Comparison of ENCODE assay signal across 9 mouse cellular contexts in the genomic region with DNA sequence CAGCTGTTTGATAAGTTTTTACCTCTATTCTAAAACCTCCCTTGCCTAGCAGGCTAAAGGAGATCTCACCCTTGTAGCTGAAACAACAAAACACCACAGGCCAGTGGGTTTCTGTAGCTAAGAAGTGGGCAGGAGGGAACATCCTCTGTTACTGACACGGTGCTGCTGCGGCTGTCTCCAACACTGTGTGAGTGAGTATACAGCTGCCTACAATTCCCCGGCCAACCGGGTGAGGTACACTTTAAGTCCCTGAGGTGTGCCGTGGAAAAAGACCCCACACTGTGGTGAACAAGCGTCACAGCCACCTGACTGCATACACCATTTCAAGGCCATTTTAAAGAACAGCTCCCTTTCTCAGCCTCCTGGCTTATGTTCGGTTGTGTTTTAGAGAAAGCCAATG.
DNase-seq lines count a peak whose midpoint lies in the region; ATAC-seq lines count a peak whose summit lies in the region.
"Had no signal": no experiment of that assay in that cellular context is flagged by ENCODE, and none has a peak within 500 bp of the region (broad histone marks: within the 10 kb centered on the region; RNA-seq: fewer than 3 reads in every experiment).

No protein-coding gene starts in this region.

- peaks cover 4% of the 10 kb centered on the region; the same call in 1 of the 2 replicates for H3K4me1 ChIP-seq in neural tube, embryonic 14.5 days (ENCODE audit: control insufficient read depth, insufficient read depth, low read length)

- H3K27me3 ChIP-seq in neural tube, embryonic 14.5 days (ENCODE audit: control insufficient read depth, insufficient read depth, low read length) = no peaks in the 10 kb centered on the region

- H3K4me3 ChIP-seq in neural tube, embryonic 14.5 days (ENCODE audit: low read depth, low read length) = no peak overlapping the region
- H3K4me3 ChIP-seq: myocyte had no signal

- 35% methylated on average over 7 of the region's 7 CpGs for WGBS in neural tube, embryonic 14.5 days

- H3K4me2 ChIP-seq in neural tube, embryonic 14.5 days (ENCODE audit: low read depth, low read length) = no peak overlapping the region

- H3K9me3 ChIP-seq in neural tube, embryonic 14.5 days (ENCODE audit: control insufficient read depth, low read length) = no peaks in the 10 kb centered on the region

- peak; percentile 74 for ATAC-seq in neural tube, embryonic 14.5 days (ENCODE audit: low read depth)
- ATAC-seq in monocyte, adult 5-6 weeks (replicated peaks; ENCODE audit: insufficient number of reproducible peaks, low FRiP score, low TSS enrichment, poor library complexity, severe bottlenecking) = no peak; the same call in 1 of the 2 replicates

- 0 out of 2 replicates have a peak overlapping the region, but pooled peaks have one; percentile 3 for H3K9ac ChIP-seq in neural tube, embryonic 14.5 days (replicated peaks; ENCODE audit: low read depth, low read length)

- peak; percentile 14 for DNase-seq in adrenal gland, postnatal 14 days
- no peak for DNase-seq in adrenal gland, postnatal 25 days
- DNase-seq in right cerebral cortex, adult 18-20 months = peak; percentile 10
- no peak for DNase-seq in right cerebral cortex, postnatal 14 days
- peak; percentile 17 to 46 for DNase-seq in kidney, postnatal 4 days
- no peak for DNase-seq in adrenal gland, adult (ENCODE audit: inconsistent age in 2 of 2, low spot score in 1 of 2)

- no peaks in the 10 kb centered on the region for H3K36me3 ChIP-seq in neural tube, embryonic 14.5 days (ENCODE audit: control insufficient read depth, insufficient read depth, low read length)

- peak overlapping the region; percentile 60 for H3K27ac ChIP-seq in neural tube, embryonic 14.5 days (ENCODE audit: low read depth, low read length)

Comparison
In these comparisons a context has a peak if more than half of its experiments do, and no peak if none do; other contexts are left out.
1. DNase-seq: peak in adrenal gland, postnatal 14 days (single experiment), right cerebral cortex, adult 18-20 months (single experiment) and kidney, postnatal 4 days (2 of 2); none in adrenal gland, postnatal 25 days (single experiment), right cerebral cortex, postnatal 14 days (single experiment) and adrenal gland, adult (0 of 2).